Mouse (Mus musculus) c-Kit-positive CD71-positive TER-119-negative erythroid progenitor cells, embryonic 14.5 days (primary cell): Measurements from ENCODE around the gene Srxn1.

Experiments
- DNase-seq: peaks from one replicate; pipeline ENCODE4 v3.0.0-alpha.2; 2013; ENCODE audit warnings: low read depth

The Srxn1 gene

GRCm38 (mm10) chr2:152119228-152119865 is 14.0 kb downstream of the Srxn1 start:
- DNase-seq = no peak

- peak; percentile 77 for DNase-seq
Measured at GRCm38 (mm10) chr2:152122896-152123295, 17.6 kb downstream of the Srxn1 start.

GRCm38 (mm10) chr2:152128597-152128996 is 23.3 kb downstream of the Srxn1 start:
- no peak for DNase-seq

GRCm38 (mm10) chr2:152129778-152130177 is 24.5 kb downstream of the Srxn1 start:
- no peak for DNase-seq

GRCm38 (mm10) chr2:152132016-152132415 is 26.7 kb downstream of the Srxn1 start:
- DNase-seq = no peak

- no peak for DNase-seq
Measured at GRCm38 (mm10) chr2:152132691-152133090, 27.4 kb downstream of the Srxn1 start.

- no peak for DNase-seq
Measured at GRCm38 (mm10) chr2:152139191-152139987, 34.1 kb downstream of the Srxn1 start.

GRCm38 (mm10) chr2:152140941-152141340 is 35.6 kb downstream of the Srxn1 start:
- DNase-seq = no peak

GRCm38 (mm10) chr2:152141491-152141890 is 36.2 kb downstream of the Srxn1 start:
- no peak for DNase-seq

- no peak for DNase-seq
Measured at GRCm38 (mm10) chr2:152142046-152142445, 36.7 kb downstream of the Srxn1 start.

- DNase-seq = no peak
Measured at GRCm38 (mm10) chr2:152142571-152142970, 37.3 kb downstream of the Srxn1 start.

GRCm38 (mm10) chr2:152143279-152144157 is 38.2 kb downstream of the Srxn1 start, which contains the start of gene Tcf15:
Tcf15 (plus strand) TSS chr2:152143561.
- DNase-seq = peak; percentile 61

- DNase-seq = no peak
Measured at GRCm38 (mm10) chr2:152144158-152144450, 38.8 kb downstream of the Srxn1 start.

GRCm38 (mm10) chr2:152144501-152144900 is 39.2 kb downstream of the Srxn1 start:
- no peak for DNase-seq

- no peak for DNase-seq
Measured at GRCm38 (mm10) chr2:152145711-152146110, 40.4 kb downstream of the Srxn1 start.

- DNase-seq = no peak
Measured at GRCm38 (mm10) chr2:152147079-152147478, 41.8 kb downstream of the Srxn1 start.

GRCm38 (mm10) chr2:152148675-152149074 is 43.4 kb downstream of the Srxn1 start:
- no peak for DNase-seq

- no peak for DNase-seq
Measured at GRCm38 (mm10) chr2:152149891-152150290, 44.6 kb downstream of the Srxn1 start.

GRCm38 (mm10) chr2:152150373-152150772 is 45.1 kb downstream of the Srxn1 start:
- DNase-seq = no peak

- no peak for DNase-seq
Measured at GRCm38 (mm10) chr2:152153361-152153760, 48.0 kb downstream of the Srxn1 start.

- no peak for DNase-seq
Measured at GRCm38 (mm10) chr2:152155414-152156208, 50.3 kb downstream of the Srxn1 start.

- no peak for DNase-seq
Measured at GRCm38 (mm10) chr2:152156471-152156870, 51.2 kb downstream of the Srxn1 start.
